ENCODE assay signal across 8 mouse cellular contexts in the genomic region with DNA sequence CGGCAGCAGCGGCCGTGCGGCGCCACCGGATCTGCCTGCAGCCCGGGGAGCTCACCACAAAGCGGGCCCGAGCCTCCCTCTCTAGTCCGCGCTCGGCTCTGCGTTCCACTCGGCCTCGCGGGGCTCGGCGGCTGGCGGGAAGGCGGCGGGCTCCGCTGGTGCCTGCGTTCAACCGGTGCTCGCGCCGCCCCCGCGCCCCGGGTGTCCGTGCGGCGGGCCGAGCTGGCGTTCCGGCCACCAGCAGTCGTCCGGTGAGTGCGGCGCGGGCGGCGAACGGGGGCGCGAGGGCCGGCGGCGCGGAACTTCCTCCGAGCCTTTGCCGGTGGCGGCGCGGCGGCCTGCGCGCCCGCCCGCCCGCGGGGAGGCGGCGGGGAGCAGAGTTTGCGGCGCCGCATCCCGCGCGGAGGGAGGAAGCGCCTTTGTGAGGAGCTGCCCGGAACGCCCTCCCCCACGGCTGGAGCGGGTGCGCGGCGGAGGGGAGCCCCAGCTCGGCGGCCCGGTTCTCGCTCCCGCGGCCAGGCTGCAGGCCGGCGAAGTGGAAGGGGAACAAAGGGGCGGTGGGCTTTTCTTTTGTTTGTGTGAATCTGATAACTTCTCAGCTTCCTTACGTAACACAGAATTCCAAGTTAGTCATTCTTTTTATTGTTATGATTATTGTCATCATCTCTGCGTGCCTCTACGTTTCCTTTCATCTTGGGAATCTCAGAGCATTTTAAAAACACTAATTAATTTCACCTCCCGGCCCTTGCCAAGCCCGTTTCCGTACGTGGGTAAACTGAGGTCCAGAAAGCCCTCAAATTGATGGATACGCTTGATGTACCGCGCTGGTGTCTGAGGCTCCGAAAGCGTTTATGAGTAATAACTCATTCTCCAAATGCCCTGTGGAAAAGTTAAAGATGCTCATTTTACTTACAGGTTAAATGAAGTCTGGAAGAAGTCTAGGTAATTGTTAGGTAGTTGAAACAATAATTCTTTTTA. TPM values are rescaled to one million over a fixed set of nuclear protein-coding genes. Genes with fewer than 3 reads are reported as not detected.
DNase-seq lines count a peak whose midpoint lies in the region; ATAC-seq and TF ChIP-seq lines count a peak whose summit lies in the region.

No protein-coding gene starts in this region.

- no peaks in the 10 kb centered on the region for H3K27me3 ChIP-seq in ES-Bruce4 (ENCODE audit: control insufficient read depth, insufficient read depth, low read length, poor library complexity, severe bottlenecking)
- no peaks in the 10 kb centered on the region for H3K27me3 ChIP-seq in heart, embryonic 14.5 days (ENCODE audit: control insufficient read depth, insufficient read depth, low read length)
- H3K27me3 ChIP-seq in neural tube, embryonic 15.5 days (replicated peaks), result no peaks in the 10 kb centered on the region

- H3K36me3 ChIP-seq in ES-Bruce4 (ENCODE audit: control insufficient read depth, insufficient read depth, low read length, poor library complexity, severe bottlenecking), result no peaks in the 10 kb centered on the region
- H3K36me3 ChIP-seq in heart, embryonic 14.5 days (ENCODE audit: control insufficient read depth, insufficient read depth, low read length), result no peaks in the 10 kb centered on the region
- no peaks in the 10 kb centered on the region for H3K36me3 ChIP-seq in neural tube, embryonic 15.5 days

- WGBS in heart, embryonic 14.5 days, result under 1% methylated on average over 81 of the region's 99 CpGs
- under 1% methylated on average over 98 of the region's 99 CpGs for WGBS in lung, adult 2 months
- under 1% methylated on average over 79 of the region's 99 CpGs for WGBS in neural tube, embryonic 15.5 days

- peak; percentile 75 for DNase-seq in brain, embryonic 14.5 days (ENCODE audit: low read depth)
- peak; percentile 76 to 86 for DNase-seq in kidney, postnatal 4 days
- peak; percentile 68 for DNase-seq in lung, adult 2 months
- peak; percentile 86 for DNase-seq in thymus, postnatal 14 days

- no peaks in the 10 kb centered on the region for H3K9me3 ChIP-seq in ES-Bruce4 (replicated peaks; ENCODE audit: control insufficient read depth, insufficient read depth, low read length, poor library complexity, severe bottlenecking)
- H3K9me3 ChIP-seq in heart, embryonic 14.5 days (ENCODE audit: control insufficient read depth, low read length), result no peaks in the 10 kb centered on the region
- no peaks in the 10 kb centered on the region for H3K9me3 ChIP-seq in neural tube, embryonic 15.5 days (replicated peaks)

- H3K27ac ChIP-seq in ES-Bruce4 (ENCODE audit: insufficient read depth, low read length), result peak overlapping the region; percentile 45
- peak overlapping the region; percentile 98 to 100 for H3K27ac ChIP-seq in heart, embryonic 14.5 days (replicated peaks in 1 of 2; ENCODE audit: control insufficient read depth in 1 of 2, insufficient read depth in 1 of 2, low read depth in 2 of 2, low read length in 2 of 2)
- H3K27ac ChIP-seq in neural tube, embryonic 15.5 days (replicated peaks), result peak overlapping the region; percentile 95

- no peak for TF ChIP-seq POLR2A in ES-Bruce4 (IDR thresholded peaks at IDR 0.05; ENCODE audit: insufficient read depth, low read length)
- TF ChIP-seq POLR2A in brain, embryonic 14.5 days (IDR thresholded peaks at IDR 0.05; ENCODE audit: borderline replicate concordance, extremely low read depth, insufficient read depth, insufficient read length, poor library complexity, severe bottlenecking), result peak; percentile 47
- TF ChIP-seq POLR2A in lung, adult 2 months (IDR thresholded peaks at IDR 0.05; ENCODE audit: borderline replicate concordance, extremely low read depth, low read depth, low read length), result no peak

- peak overlapping the region; percentile 82 for H3K4me2 ChIP-seq in heart, embryonic 14.5 days (ENCODE audit: low read length)
- peak overlapping the region; percentile 63 for H3K4me2 ChIP-seq in neural tube, embryonic 15.5 days

- no peak for TF ChIP-seq EP300 in ES-Bruce4 (IDR thresholded peaks at IDR 0.05; ENCODE audit: insufficient read depth, low read depth, low read length)

- peak overlapping the region; percentile 99 for H3K9ac ChIP-seq in ES-Bruce4 (ENCODE audit: low read depth, poor library complexity, severe bottlenecking)
- H3K9ac ChIP-seq in heart, embryonic 14.5 days (ENCODE audit: low read length), result peak overlapping the region; percentile 98
- peak overlapping the region; percentile 96 for H3K9ac ChIP-seq in neural tube, embryonic 15.5 days (replicated peaks)

- no peak for TF ChIP-seq CTCF in ES-Bruce4 (IDR thresholded peaks at IDR 0.05; ENCODE audit: low read depth, low read length)
- TF ChIP-seq CTCF in brain, embryonic 14.5 days (IDR thresholded peaks at IDR 0.05; ENCODE audit: borderline replicate concordance, extremely low read depth, insufficient read depth, insufficient read length), result no peak
- no peak for TF ChIP-seq CTCF in lung, adult 2 months (IDR thresholded peaks at IDR 0.05; ENCODE audit: insufficient read depth, low read length)

- no peaks in the 10 kb centered on the region for H3K4me1 ChIP-seq in ES-Bruce4 (ENCODE audit: control insufficient read depth, insufficient read depth, low read length)
- H3K4me1 ChIP-seq in heart, embryonic 14.5 days (ENCODE audit: control insufficient read depth in 2 of 2, insufficient read depth in 2 of 2, low read length in 2 of 2), result peaks cover 0 to 14% of the 10 kb centered on the region in 2 experiments; a peak in 3 of 4 replicates
- H3K4me1 ChIP-seq in lung, adult 2 months (ENCODE audit: control insufficient read depth, insufficient read depth, low read length), result peaks cover 4% of the 10 kb centered on the region
- peaks cover 11% of the 10 kb centered on the region for H3K4me1 ChIP-seq in neural tube, embryonic 15.5 days

- peak overlapping the region; percentile 90 for H3K4me3 ChIP-seq in ES-Bruce4 (ENCODE audit: low read depth, low read length)
- H3K4me3 ChIP-seq in heart, embryonic 14.5 days (ENCODE audit: control insufficient read depth in 1 of 2, insufficient read depth in 1 of 2, low read depth in 1 of 2, low read length in 2 of 2), result peak overlapping the region; percentile 96 to 97
- peak overlapping the region; percentile 72 for H3K4me3 ChIP-seq in lung, adult 2 months (replicated peaks; ENCODE audit: extremely low read depth, low read depth, low read length)
- peak overlapping the region; percentile 82 for H3K4me3 ChIP-seq in neural tube, embryonic 15.5 days (replicated peaks)

- ATAC-seq in erythroid progenitor cell, adult 5-6 weeks (replicated peaks; ENCODE audit: low FRiP score, poor library complexity, severe bottlenecking), result peak; percentile 73
- peak; percentile 54 for ATAC-seq in heart, embryonic 14.5 days (ENCODE audit: insufficient number of reproducible peaks, insufficient read depth, low FRiP score, low read depth)
- ATAC-seq in neural tube, embryonic 15.5 days (ENCODE audit: low FRiP score), result peak; percentile 86

RNA-seq across cellular contexts. Expression of a gene that starts 0.6 kb away (rescaled TPM):
- polyA plus RNA-seq in ES-Bruce4 (2011; ENCODE audit: insufficient read depth, insufficient read length, low read depth, missing spikeins), result 35.7 and 41.0 TPM in 2 replicates
- polyA plus RNA-seq in brain, embryonic 14.5 days (2012; rRNA removed), result 69.2 and 73.6 TPM in 2 replicates
- 32.4 and 42.8 TPM in 2 replicates for total RNA-seq in erythroid progenitor cell, adult 5-6 weeks (2015; ENCODE audit: low replicate concordance)
- total RNA-seq in erythroid progenitor cell, adult 5-6 weeks (2017; ENCODE audit: low replicate concordance), result 17.8 and 38.4 TPM in 2 replicates
- polyA plus RNA-seq in heart, embryonic 14.5 days (2014; fragmentation: Nextera tagmentation; extraction: Ambion mirVana), result 26.8 and 27.2 TPM in 2 replicates
- polyA plus RNA-seq in lung, adult 2 months (2012; rRNA removed), result 24.4 and 36.2 TPM in 2 replicates
- polyA plus RNA-seq in neural tube, embryonic 15.5 days (2015; fragmentation: Nextera tagmentation; extraction: Ambion mirVana), result 55.6 and 58.0 TPM in 2 replicates

Comparison
In these comparisons a context has a peak if more than half of its experiments do, and no peak if none do; other contexts are left out.
1. Peak in every context shown above with its lines: DNase-seq, ATAC-seq, H3K4me3 ChIP-seq and H3K27ac ChIP-seq.
2. H3K27ac ChIP-seq: peak in every context shown above with its lines; median percentile 99 in heart, embryonic 14.5 days; 95 in neural tube, embryonic 15.5 days; 45 in ES-Bruce4.